Mouse (Mus musculus): ENCODE measurements around the gene B3galt1.

B3galt1 gene

GRCm38 (mm10) chr2:68061341-68061740 lies 495.7 kb downstream of the B3galt1 start:
- no peak for DNase-seq (ENCODE audit: low read depth)

- no peak for DNase-seq (ENCODE audit: low read depth)
Measured at GRCm38 (mm10) chr2:68079426-68080360, 514.0 kb downstream of the B3galt1 start.

- DNase-seq (ENCODE audit: low read depth): no peak
Measured at GRCm38 (mm10) chr2:68080872-68081280, 515.2 kb downstream of the B3galt1 start.

- no peak for DNase-seq (ENCODE audit: low read depth)
Measured at GRCm38 (mm10) chr2:68084483-68084882, 518.8 kb downstream of the B3galt1 start.

GRCm38 (mm10) chr2:68086101-68086500 lies 520.4 kb downstream of the B3galt1 start:
- DNase-seq (ENCODE audit: low read depth): no peak

- no peak for DNase-seq (ENCODE audit: low read depth)
Measured at GRCm38 (mm10) chr2:68091559-68091958, 525.9 kb downstream of the B3galt1 start.

- DNase-seq (ENCODE audit: low read depth): no peak
Measured at GRCm38 (mm10) chr2:68104641-68105040, 539.0 kb downstream of the B3galt1 start.

- DNase-seq (ENCODE audit: low read depth): peak; percentile 4
Measured at GRCm38 (mm10) chr2:68118076-68118475, 552.4 kb downstream of the B3galt1 start.

- DNase-seq (ENCODE audit: low read depth): peak; percentile 6
Measured at GRCm38 (mm10) chr2:68124751-68125150, 559.1 kb downstream of the B3galt1 start.

GRCm38 (mm10) chr2:68141094-68141493 lies 575.4 kb downstream of the B3galt1 start:
- DNase-seq (ENCODE audit: low read depth): no peak

- DNase-seq (ENCODE audit: low read depth): no peak
Measured at GRCm38 (mm10) chr2:68143292-68143691, 577.6 kb downstream of the B3galt1 start.

- DNase-seq (ENCODE audit: low read depth): no peak
Measured at GRCm38 (mm10) chr2:68159751-68160150, 594.1 kb downstream of the B3galt1 start.

- DNase-seq (ENCODE audit: low read depth): no peak
Measured at GRCm38 (mm10) chr2:68160566-68160965, 594.9 kb downstream of the B3galt1 start.

- DNase-seq (ENCODE audit: low read depth): peak; percentile 14
Measured at GRCm38 (mm10) chr2:68162012-68162411, 596.3 kb downstream of the B3galt1 start.

GRCm38 (mm10) chr2:68171306-68171705 lies 605.6 kb downstream of the B3galt1 start:
- no peak for DNase-seq (ENCODE audit: low read depth)
